ENCODE assay signal across 23 mouse cellular contexts in genomic region chr14:18217158-18217557, GRCm38 (mm10).
"Had no signal": no experiment of that assay in that cellular context is flagged by ENCODE, and none has a peak within 500 bp of the region (broad histone marks: within the 10 kb centered on the region; RNA-seq: fewer than 3 reads in every experiment).

No protein-coding gene starts in this region.

- H3K27ac ChIP-seq: kidney, postnatal 0 days; limb, embryonic 10.5 days; limb, embryonic 13.5 days; liver, embryonic 12.5 days; liver, embryonic 15.5 days; lung, embryonic 15.5 days; midbrain, embryonic 10.5 days; midbrain, embryonic 13.5 days; neural tube, embryonic 13.5 days; stomach, embryonic 15.5 days had no signal

- H3K9me3 ChIP-seq: limb, embryonic 10.5 days; limb, embryonic 13.5 days; liver, embryonic 12.5 days; liver, embryonic 15.5 days; lung, embryonic 15.5 days; megakaryocyte, embryonic 14.5 days; midbrain, embryonic 10.5 days; midbrain, embryonic 13.5 days; neural tube, embryonic 13.5 days; stomach, embryonic 15.5 days had no signal

- ATAC-seq: liver, embryonic 12.5 days; midbrain, embryonic 13.5 days; midbrain, embryonic 16.5 days had no signal

- H3K36me3 ChIP-seq: limb, embryonic 10.5 days; limb, embryonic 13.5 days; liver, embryonic 12.5 days; liver, embryonic 15.5 days; lung, embryonic 15.5 days; midbrain, embryonic 10.5 days; midbrain, embryonic 13.5 days; neural tube, embryonic 13.5 days; stomach, embryonic 15.5 days had no signal

- H3K9ac ChIP-seq: limb, embryonic 13.5 days; liver, embryonic 12.5 days; liver, embryonic 15.5 days; lung, embryonic 15.5 days; midbrain, embryonic 13.5 days; neural tube, embryonic 13.5 days; stomach, embryonic 15.5 days had no signal

- H3K4me2 ChIP-seq: limb, embryonic 13.5 days; liver, embryonic 12.5 days; liver, embryonic 15.5 days; lung, embryonic 15.5 days; midbrain, embryonic 13.5 days; neural tube, embryonic 13.5 days; stomach, embryonic 15.5 days had no signal

- H3K27me3 ChIP-seq: limb, embryonic 13.5 days; liver, embryonic 12.5 days; liver, embryonic 15.5 days; lung, embryonic 15.5 days; megakaryocyte, embryonic 14.5 days; midbrain, embryonic 13.5 days; neural tube, embryonic 13.5 days; stomach, embryonic 15.5 days had no signal

- DNase-seq: kidney, adult 2 months; kidney, postnatal 25 days; liver; lung, adult 18-20 months; lung, postnatal 10 days; lung, postnatal 36 days; retina, postnatal 1 day; right cerebral cortex, postnatal 25 days; spleen, adult 18-20 months; thymus, postnatal 25 days had no signal

- H3K4me3 ChIP-seq: limb, embryonic 10.5 days; limb, embryonic 13.5 days; liver, embryonic 12.5 days; liver, embryonic 15.5 days; lung, embryonic 15.5 days; megakaryocyte, embryonic 14.5 days; midbrain, embryonic 10.5 days; midbrain, embryonic 13.5 days; myocyte; neural tube, embryonic 13.5 days; stomach, embryonic 15.5 days had no signal

- H3K4me1 ChIP-seq: limb, embryonic 10.5 days; limb, embryonic 13.5 days; liver, embryonic 12.5 days; liver, embryonic 15.5 days; lung, embryonic 15.5 days; midbrain, embryonic 10.5 days; midbrain, embryonic 13.5 days; neural tube, embryonic 13.5 days; stomach, embryonic 15.5 days had no signal
